ENCODE assay signal across 16 mouse cellular contexts in genomic region chrX:106197308-106197707, GRCm38 (mm10). TPM values are rescaled to one million over a fixed set of nuclear protein-coding genes. Genes with fewer than 3 reads are reported as not detected.
DNase-seq lines count a peak whose midpoint lies in the region; ATAC-seq and TF ChIP-seq lines count a peak whose summit lies in the region.
"Had no signal": no experiment of that assay in that cellular context is flagged by ENCODE, and none has a peak within 500 bp of the region (broad histone marks: within the 10 kb centered on the region; RNA-seq: fewer than 3 reads in every experiment).

No protein-coding gene starts in this region.

- no peak overlapping the region for H3K4me3 ChIP-seq in liver, embryonic 12.5 days
- H3K4me3 ChIP-seq in MEL (ENCODE audit: control insufficient read depth in 1 of 2, insufficient read depth in 1 of 2, low read depth in 2 of 2, low read length in 2 of 2): no peak overlapping the region
- H3K4me3 ChIP-seq in liver, postnatal 0 days (ENCODE audit: low read depth, low read length): no peak overlapping the region
- H3K4me3 ChIP-seq: embryonic facial prominence, embryonic 13.5 days; neural tube, embryonic 13.5 days had no signal

- TF ChIP-seq CTCF in MEL (IDR thresholded peaks at IDR 0.05 in 2 of 3, conservative IDR thresholded peaks at IDR 0.05 in 1 of 3; ENCODE audit: control insufficient read depth in 1 of 3, insufficient read depth in 1 of 3, low read depth in 2 of 3, low read length in 3 of 3, poor library complexity in 1 of 3, severe bottlenecking in 1 of 3): peak; percentile 37 to 51 (median 38)
- peak; percentile 53 for TF ChIP-seq CTCF in liver, postnatal 0 days (IDR thresholded peaks at IDR 0.05; ENCODE audit: low read depth)

- H3K36me3 ChIP-seq in liver, embryonic 12.5 days: peaks cover 90% of the 10 kb centered on the region
- H3K36me3 ChIP-seq in MEL (ENCODE audit: control insufficient read depth in 1 of 2, insufficient read depth in 2 of 2, low read length in 2 of 2): peaks cover 0 to 35% of the 10 kb centered on the region in 2 experiments; a peak in 3 of 4 replicates
- H3K36me3 ChIP-seq in liver, postnatal 0 days (replicated peaks; ENCODE audit: insufficient read depth, low read length): peaks cover 16% of the 10 kb centered on the region

- no peak for TF ChIP-seq POLR2A in MEL (IDR thresholded peaks at IDR 0.05; ENCODE audit: control insufficient read depth in 1 of 2, insufficient read depth in 1 of 2, low read depth in 1 of 2, low read length in 2 of 2, poor library complexity in 1 of 2)

- H3K4me2 ChIP-seq in liver, embryonic 12.5 days: no peak overlapping the region
- H3K4me2 ChIP-seq in liver, postnatal 0 days (ENCODE audit: low read depth, low read length): no peak overlapping the region
- H3K4me2 ChIP-seq: embryonic facial prominence, embryonic 13.5 days; neural tube, embryonic 13.5 days had no signal

- no peak for TF ChIP-seq EP300 in MEL (IDR thresholded peaks at IDR 0.05; ENCODE audit: low read depth in 1 of 2, low read length in 2 of 2)
- no peak for TF ChIP-seq EP300 in liver, postnatal 0 days (IDR thresholded peaks at IDR 0.05; ENCODE audit: low read depth)

- no peak for ATAC-seq in CD4-positive, CD25-positive, alpha-beta regulatory T cell, adult 4 months
- no peak for ATAC-seq in liver, embryonic 12.5 days
- no peak for ATAC-seq in liver, postnatal 0 days
- ATAC-seq: forebrain, embryonic 14.5 days had no signal

- H3K4me1 ChIP-seq in liver, embryonic 12.5 days: no peaks in the 10 kb centered on the region
- H3K4me1 ChIP-seq in MEL (ENCODE audit: control insufficient read depth in 1 of 2, insufficient read depth in 2 of 2, low read length in 2 of 2): no peaks in the 10 kb centered on the region; a peak in 1 of 4 replicates
- H3K4me1 ChIP-seq in liver, postnatal 0 days (ENCODE audit: insufficient read depth): no peaks in the 10 kb centered on the region
- H3K4me1 ChIP-seq: embryonic facial prominence, embryonic 13.5 days; neural tube, embryonic 13.5 days had no signal

- peaks cover 7% of the 10 kb centered on the region; the same call in 1 of the 2 replicates for H3K79me2 ChIP-seq in MEL (ENCODE audit: control insufficient read depth, insufficient read depth, low read length, poor library complexity)

- no peak overlapping the region for H3K27ac ChIP-seq in liver, embryonic 12.5 days
- no peak overlapping the region for H3K27ac ChIP-seq in MEL (ENCODE audit: control insufficient read depth, low read depth, low read length)
- no peak overlapping the region for H3K27ac ChIP-seq in liver, postnatal 0 days (ENCODE audit: low read depth)
- H3K27ac ChIP-seq: embryonic facial prominence, embryonic 13.5 days; neural tube, embryonic 13.5 days had no signal

- 51% methylated on average over 5 of the region's 5 CpGs for WGBS in liver, embryonic 12.5 days (ENCODE audit: insufficient replicate concordance)
- 64% methylated on average over 5 of the region's 5 CpGs for WGBS in liver, postnatal 0 days (ENCODE audit: insufficient replicate concordance)

- no peak for TF ChIP-seq RAD21 in MEL (IDR thresholded peaks at IDR 0.05; ENCODE audit: low read depth, low read length)

- H3K9ac ChIP-seq in liver, embryonic 12.5 days: no peak overlapping the region
- no peak overlapping the region for H3K9ac ChIP-seq in MEL (ENCODE audit: control insufficient read depth, low read depth, low read length, poor library complexity, severe bottlenecking)
- no peak overlapping the region for H3K9ac ChIP-seq in liver, postnatal 0 days (replicated peaks)
- H3K9ac ChIP-seq: embryonic facial prominence, embryonic 13.5 days; neural tube, embryonic 13.5 days had no signal

- DNase-seq in CD4-positive, CD25-positive, alpha-beta regulatory T cell, adult 2 months (ENCODE audit: low read depth, low spot score): peak; percentile 42
- DNase-seq in liver (peak; percentile 6), MEL (ENCODE audit: low read depth, low spot score) (peak; percentile 42)
- no peak for DNase-seq in liver, postnatal 0 days
- DNase-seq in urinary bladder, adult 2 months (ENCODE audit: low spot score): no peak
- DNase-seq in layer of hippocampus, adult 9-10 months (ENCODE audit: low spot score): no peak
- DNase-seq: cerebellum, adult 8-10 months; kidney, adult 8-10 months had no signal

- H3K9me3 ChIP-seq in liver, embryonic 12.5 days (replicated peaks): no peaks in the 10 kb centered on the region
- H3K9me3 ChIP-seq in MEL (replicated peaks; ENCODE audit: insufficient read depth, low read length): no peaks in the 10 kb centered on the region
- H3K9me3 ChIP-seq in liver, postnatal 0 days (ENCODE audit: low read length): no peaks in the 10 kb centered on the region
- H3K9me3 ChIP-seq: embryonic facial prominence, embryonic 13.5 days; neural tube, embryonic 13.5 days had no signal

- H3K27me3 ChIP-seq in liver, embryonic 12.5 days (replicated peaks): no peaks in the 10 kb centered on the region
- H3K27me3 ChIP-seq in MEL (ENCODE audit: control insufficient read depth in 1 of 2, insufficient read depth in 2 of 2, low read length in 2 of 2): no peaks in the 10 kb centered on the region
- no peaks in the 10 kb centered on the region for H3K27me3 ChIP-seq in liver, postnatal 0 days (ENCODE audit: insufficient read depth, low read length)
- H3K27me3 ChIP-seq: embryonic facial prominence, embryonic 13.5 days; neural tube, embryonic 13.5 days had no signal

TF ChIP-seq in MEL, 35 proteins besides CTCF, POLR2A, EP300 and RAD21:
- TF ChIP-seq ZNF384 (IDR thresholded peaks at IDR 0.05; ENCODE audit: low read depth, low read length) (no peak), USF1 (IDR thresholded peaks at IDR 0.05; ENCODE audit: low read depth, low read length) (no peak), JUND (IDR thresholded peaks at IDR 0.05; ENCODE audit: low read depth, low read length) (no peak), GATA1 (IDR thresholded peaks at IDR 0.05; ENCODE audit: low read depth, low read length) (no peak), USF2 (IDR thresholded peaks at IDR 0.05; ENCODE audit: borderline replicate concordance in 1 of 2, insufficient read depth in 1 of 2, low read depth in 1 of 2, low read length in 2 of 2) (no peak), CHD2 (IDR thresholded peaks at IDR 0.05; ENCODE audit: low read length) (no peak), E2F4 (IDR thresholded peaks at IDR 0.05; ENCODE audit: borderline replicate concordance, low read depth, low read length) (no peak), ETS1 (IDR thresholded peaks at IDR 0.05; ENCODE audit: low read depth, low read length) (no peak), MAZ (IDR thresholded peaks at IDR 0.05; ENCODE audit: low read depth, low read length) (no peak), POLR2AphosphoS2 (IDR thresholded peaks at IDR 0.05; ENCODE audit: low read length) (no peak), BHLHE40 (IDR thresholded peaks at IDR 0.05; ENCODE audit: borderline replicate concordance, low read depth, low read length) (no peak), MYC (IDR thresholded peaks at IDR 0.05; ENCODE audit: low read depth, low read length) (no peak), TCF12 (IDR thresholded peaks at IDR 0.05; ENCODE audit: low read depth, low read length) (no peak), TAL1 (IDR thresholded peaks at IDR 0.05; ENCODE audit: low read length) (no peak), POLR2AphosphoS5 (IDR thresholded peaks at IDR 0.05; ENCODE audit: borderline replicate concordance, low read depth, low read length) (no peak), ZKSCAN1 (IDR thresholded peaks at IDR 0.05; ENCODE audit: low read depth, low read length) (no peak), MXI1 (IDR thresholded peaks at IDR 0.05; ENCODE audit: low read depth, low read length) (no peak), ZMIZ1 (IDR thresholded peaks at IDR 0.05; ENCODE audit: low read depth, low read length) (no peak)

RNA-seq across cellular contexts. Expression of gene Pgk1, which starts 10.4 kb away (rescaled TPM):
- 100 to 1,000 TPM; 128 to 183 TPM for polyA plus RNA-seq in CD4-positive, CD25-positive, alpha-beta regulatory T cell, adult 4 months (2017; shearing (Covaris generic))
- 271 and 290 TPM in 2 replicates for polyA plus RNA-seq in liver, embryonic 12.5 days (2016; fragmentation: Nextera tagmentation; extraction: Ambion mirVana)
- 528 and 991 TPM in 2 replicates for total RNA-seq in MEL (2012; rRNA removed)
- 100 to 1,000 TPM; 285 to 890 TPM for polyA plus RNA-seq in MEL (2012; ENCODE audit: insufficient read depth in 1 of 2, insufficient read length in 2 of 2, low read depth in 1 of 2, low replicate concordance in 2 of 2, missing spikeins in 1 of 2)
- polyA plus RNA-seq in liver, postnatal 0 days (2015; fragmentation: Nextera tagmentation; extraction: Ambion mirVana): 192 and 201 TPM in 2 replicates
- 158 and 166 TPM in 2 replicates for polyA plus RNA-seq in urinary bladder, adult 2 months (2012; rRNA removed)

RNA-seq across cellular contexts. Expression of gene Taf9b, which starts 23.6 kb away (rescaled TPM):
- polyA plus RNA-seq in CD4-positive, CD25-positive, alpha-beta regulatory T cell, adult 4 months (2017; shearing (Covaris generic)): 10 to 100 TPM; 44.2 to 52.8 TPM
- 7.8 and 8.8 TPM in 2 replicates for polyA plus RNA-seq in liver, embryonic 12.5 days (2016; fragmentation: Nextera tagmentation; extraction: Ambion mirVana)
- 1.7 and 2.5 TPM in 2 replicates for total RNA-seq in MEL (2012; rRNA removed)
- 1 to 10 TPM in 1 of 2 experiments, not detected in 1; 1.9 TPM for polyA plus RNA-seq in MEL (2012; ENCODE audit: insufficient read depth in 1 of 2, insufficient read length in 2 of 2, low read depth in 1 of 2, low replicate concordance in 2 of 2, missing spikeins in 1 of 2)
- polyA plus RNA-seq in liver, postnatal 0 days (2015; fragmentation: Nextera tagmentation; extraction: Ambion mirVana): 2.4 and 2.5 TPM in 2 replicates
- 18.8 and 20.2 TPM in 2 replicates for polyA plus RNA-seq in urinary bladder, adult 2 months (2012; rRNA removed)

RNA-seq across cellular contexts. Expression of gene Tlr13, which starts 54.3 kb away (rescaled TPM):
- polyA plus RNA-seq in CD4-positive, CD25-positive, alpha-beta regulatory T cell, adult 4 months (2017; shearing (Covaris generic)): not detected
- polyA plus RNA-seq in liver, embryonic 12.5 days (2016; fragmentation: Nextera tagmentation; extraction: Ambion mirVana): 0.38 and 0.56 TPM in 2 replicates
- not detected in 2 replicates for total RNA-seq in MEL (2012; rRNA removed)
- polyA plus RNA-seq in MEL (2012; ENCODE audit: insufficient read depth in 1 of 2, insufficient read length in 2 of 2, low read depth in 1 of 2, low replicate concordance in 2 of 2, missing spikeins in 1 of 2): not detected
- polyA plus RNA-seq in liver, postnatal 0 days (2015; fragmentation: Nextera tagmentation; extraction: Ambion mirVana): 1.2 and 1.5 TPM in 2 replicates
- polyA plus RNA-seq in urinary bladder, adult 2 months (2012; rRNA removed): 1.3 TPM in 2 replicates

RNA-seq across cellular contexts. Expression of gene Fnd3c2, which starts 57.9 kb away (rescaled TPM):
- not detected for polyA plus RNA-seq in CD4-positive, CD25-positive, alpha-beta regulatory T cell, adult 4 months (2017; shearing (Covaris generic))
- polyA plus RNA-seq in liver, embryonic 12.5 days (2016; fragmentation: Nextera tagmentation; extraction: Ambion mirVana): not detected in 2 replicates
- total RNA-seq in MEL (2012; rRNA removed): not detected in 2 replicates
- not detected for polyA plus RNA-seq in MEL (2012; ENCODE audit: insufficient read depth in 1 of 2, insufficient read length in 2 of 2, low read depth in 1 of 2, low replicate concordance in 2 of 2, missing spikeins in 1 of 2)
- polyA plus RNA-seq in liver, postnatal 0 days (2015; fragmentation: Nextera tagmentation; extraction: Ambion mirVana): not detected in 2 replicates
- polyA plus RNA-seq in urinary bladder, adult 2 months (2012; rRNA removed): not detected in 2 replicates
- total RNA-seq: hematopoietic stem cell, adult 5-6 weeks had no signal
- polyA plus RNA-seq: embryonic facial prominence, embryonic 13.5 days; forebrain, embryonic 14.5 days; gonadal fat pad, adult 2 months; liver, embryonic 16.5 days; neural tube, embryonic 13.5 days had no signal

Comparison
In these comparisons a context has a peak if more than half of its experiments do, and no peak if none do; other contexts are left out.
1. DNase-seq: peak in CD4-positive, CD25-positive, alpha-beta regulatory T cell, adult 2 months (single experiment), liver (single experiment) and MEL (single experiment); none in liver, postnatal 0 days (single experiment), urinary bladder, adult 2 months (single experiment) and layer of hippocampus, adult 9-10 months (single experiment).